In the genomic region with DNA sequence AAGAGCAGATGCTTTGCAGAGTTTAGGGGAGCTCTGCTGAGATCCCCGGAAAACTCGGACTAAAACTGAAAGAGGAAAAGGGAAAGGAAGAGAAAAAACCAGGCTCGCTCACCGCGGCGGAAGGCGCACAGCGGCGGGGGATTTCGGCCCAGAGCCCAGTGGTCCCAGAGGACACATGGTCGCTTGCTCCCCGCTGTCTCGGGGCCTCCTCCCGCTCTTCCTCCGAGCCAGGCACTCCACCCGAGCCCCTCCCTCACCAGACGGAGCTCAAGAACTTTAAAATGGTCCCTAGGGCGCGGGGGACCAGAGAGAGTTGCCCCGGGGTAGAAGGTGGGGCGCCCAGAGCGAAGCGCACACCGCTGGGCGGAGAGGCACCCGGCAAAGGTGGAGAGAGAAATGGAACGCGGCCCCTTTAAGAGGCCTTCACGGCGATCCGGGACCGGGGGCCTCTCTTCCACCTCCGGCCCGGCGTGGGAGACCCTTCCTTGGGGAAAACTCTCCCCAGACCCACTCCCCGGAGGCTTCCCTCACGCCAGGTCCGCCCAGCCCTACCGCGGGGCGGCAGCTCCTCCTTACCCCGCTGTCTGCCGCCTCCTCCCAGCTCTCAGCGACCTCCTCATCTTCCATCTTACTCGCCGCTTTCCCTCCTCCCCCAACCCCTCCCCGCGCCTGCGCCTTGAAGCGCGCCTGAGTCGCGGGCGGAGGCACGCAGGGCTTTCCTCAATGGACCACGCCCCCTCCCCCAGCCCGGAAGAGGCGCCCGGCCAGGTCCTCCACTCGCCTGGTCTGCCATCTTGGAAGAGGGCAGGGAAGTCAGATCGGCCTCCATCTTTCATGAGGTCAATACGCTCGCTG, we compare ENCODE assay signal across 8 mouse cellular contexts. TPM values are rescaled to one million over a fixed set of nuclear protein-coding genes. Genes with fewer than 3 reads are reported as not detected.
DNase-seq lines count a peak whose midpoint lies in the region; ATAC-seq and TF ChIP-seq lines count a peak whose summit lies in the region.

Gene Szrd1 (minus strand): TSS at position 660 of the 855 bp plus-strand sequence.

- H3K9me3 ChIP-seq in hindbrain, embryonic 14.5 days (ENCODE audit: control insufficient read depth, low read length): no peaks in the 10 kb centered on the region

- POLR2A ChIA-PET in Patski (lab: Charles Lee): interaction anchor here (0.6 kb wide), 1 partner anchor 187 kb away, joined by 3 read pairs; no protein-coding TSS in a partner anchor

- H3K27me3 ChIP-seq in Patski: no peaks in the 10 kb centered on the region
- no peaks in the 10 kb centered on the region for H3K27me3 ChIP-seq in hindbrain, embryonic 14.5 days (ENCODE audit: control insufficient read depth, insufficient read depth, low read length)

- TF ChIP-seq CTCF in Patski (IDR thresholded peaks at IDR 0.05): no peak

- H3K27ac ChIP-seq in hindbrain, embryonic 14.5 days: peak within 1 kb of the TSS; percentile 97

- under 1% methylated on average over 60 of the region's 63 CpGs for WGBS in hindbrain, embryonic 14.5 days

- peak within 1 kb of the TSS; percentile 92 for H3K4me2 ChIP-seq in hindbrain, embryonic 14.5 days (replicated peaks)

- peak; percentile 77 for ATAC-seq in Patski
- ATAC-seq in hindbrain, embryonic 14.5 days (ENCODE audit: low FRiP score): peak; percentile 94

- CTCF ChIA-PET in Patski (lab: Charles Lee): no interaction called here

- peak; percentile 73 for DNase-seq in Patski (ENCODE audit: low read depth, low spot score)
- DNase-seq in cerebellum, postnatal 14 days: peak; percentile 99 to 100
- DNase-seq in frontal cortex, postnatal 25 days (ENCODE audit: low spot score in 2 of 2): peak; percentile 96 to 99
- DNase-seq in hindbrain, embryonic 14.5 days (ENCODE audit: low spot score): peak; percentile 98
- peak; percentile 98 to 99 for DNase-seq in layer of hippocampus, postnatal 36 days
- DNase-seq in lung, postnatal 36 days: peak; percentile 100
- peak; percentile 99 for DNase-seq in retina, postnatal 1 day
- peak; percentile 95 to 98 for DNase-seq in urinary bladder, adult 18-20 months (ENCODE audit: low spot score in 2 of 2)

- in situ Hi-C loops in Patski (cut with MboI; ENCODE audit: low pct_unique_long_range_greater_than_20kb): no loop called here

- peaks cover 34% of the 10 kb centered on the region for H3K4me1 ChIP-seq in hindbrain, embryonic 14.5 days (replicated peaks; ENCODE audit: control insufficient read depth, insufficient read depth, low read length)

- no peaks in the 10 kb centered on the region for H3K36me3 ChIP-seq in hindbrain, embryonic 14.5 days (replicated peaks; ENCODE audit: control insufficient read depth, insufficient read depth)

- H3K9ac ChIP-seq in hindbrain, embryonic 14.5 days: peak within 1 kb of the TSS; percentile 87

- H3K4me3 ChIP-seq in hindbrain, embryonic 14.5 days (replicated peaks; ENCODE audit: low read length): peak within 1 kb of the TSS; percentile 92

RNA-seq across cellular contexts. Expression of gene Szrd1, which starts in this region (rescaled TPM):
- polyA plus RNA-seq in Patski (2021): 54.3 TPM
- 17.8 and 23.7 TPM in 2 replicates for polyA plus RNA-seq in hindbrain, embryonic 14.5 days (2014; fragmentation: Nextera tagmentation; extraction: Ambion mirVana)
- total RNA-seq in layer of hippocampus, postnatal 36 days (2021): 10 to 100 TPM; 47.4 to 62.3 TPM

Comparison
In these comparisons a context has a peak if more than half of its experiments do, and no peak if none do; other contexts are left out.
1. Peak in every context shown above with its lines: DNase-seq, ATAC-seq, H3K4me3 ChIP-seq and H3K27ac ChIP-seq.